Mouse (Mus musculus) MEL (cell line): ENCODE results near the gene AC124502.3.

ENCODE experiments used
- BHLHE40 ChIP-seq: IDR thresholded peaks from 2 replicates; pipeline ENCODE4 v1.6.1; 2012; ENCODE audit warnings: low read depth, mild to moderate bottlenecking, inconsistent platforms, low read length, improper control_type of control experiment, borderline replicate concordance
- CTCF ChIP-seq, 3 experiments: IDR thresholded peaks in 2 of 3; conservative IDR thresholded peaks in 1 of 3; 2 replicates each; pipeline ENCODE4 v1.5.1; 2011 to 2012; ENCODE audit warnings: low read length in 3 of 3, low read depth in 2 of 3, mild to moderate bottlenecking in 2 of 3, improper control_type of control experiment in 1 of 3, inconsistent platforms in 1 of 3, mixed read lengths in 1 of 3, moderate library complexity in 1 of 3; ENCODE audit not compliant: control insufficient read depth in 1 of 3, insufficient read depth in 1 of 3, poor library complexity in 1 of 3, severe bottlenecking in 1 of 3
- E2F4 ChIP-seq: IDR thresholded peaks from 2 replicates; pipeline ENCODE4 v1.6.1; 2011; ENCODE audit warnings: low read depth, low read length, improper control_type of control experiment, borderline replicate concordance
- GABPA ChIP-seq: IDR thresholded peaks from 2 replicates; pipeline ENCODE4 v1.6.1; 2012; ENCODE audit warnings: low read depth, mild to moderate bottlenecking, inconsistent platforms, low read length, improper control_type of control experiment, moderate library complexity
- GATA1 ChIP-seq: IDR thresholded peaks from 2 replicates; pipeline ENCODE4 v1.6.1; 2011; ENCODE audit warnings: low read depth, low read length, improper control_type of control experiment
- MAFK ChIP-seq: IDR thresholded peaks from 2 replicates; pipeline ENCODE4 v1.6.1; 2011; ENCODE audit warnings: low read depth, mild to moderate bottlenecking, low read length, improper control_type of control experiment, borderline replicate concordance
- MAX ChIP-seq: IDR thresholded peaks from 2 replicates; pipeline ENCODE4 v1.6.1; 2011; ENCODE audit warnings: low read length, improper control_type of control experiment
- MAZ ChIP-seq: IDR thresholded peaks from 2 replicates; pipeline ENCODE4 v1.6.1; 2012; ENCODE audit warnings: low read depth, mild to moderate bottlenecking, inconsistent platforms, low read length, improper control_type of control experiment
- MXI1 ChIP-seq: IDR thresholded peaks from 2 replicates; pipeline ENCODE4 v1.6.1; 2011; ENCODE audit warnings: mild to moderate bottlenecking, low read depth, low read length, improper control_type of control experiment
- NELFE ChIP-seq: IDR thresholded peaks from 2 replicates; pipeline ENCODE4 v1.6.1; 2011; ENCODE audit warnings: low read depth, low read length, improper control_type of control experiment
- POLR2A ChIP-seq, 2 experiments: IDR thresholded peaks; 2 replicates each; pipeline ENCODE4 v1.6.1; 2011 to 2012; ENCODE audit warnings: low read length in 2 of 2, mild to moderate bottlenecking in 2 of 2, control low read depth in 1 of 2, improper control_type of control experiment in 1 of 2, low read depth in 1 of 2, moderate library complexity in 1 of 2; ENCODE audit not compliant: control insufficient read depth in 1 of 2, insufficient read depth in 1 of 2, poor library complexity in 1 of 2
- POLR2AphosphoS2 ChIP-seq: IDR thresholded peaks from 2 replicates; pipeline ENCODE4 v1.6.1; 2011; ENCODE audit warnings: low read length, improper control_type of control experiment
- RCOR1 ChIP-seq: IDR thresholded peaks from 2 replicates; pipeline ENCODE4 v1.6.1; 2012; ENCODE audit warnings: low read depth, mild to moderate bottlenecking, inconsistent platforms, low read length, improper control_type of control experiment
- TCF12 ChIP-seq: IDR thresholded peaks from 2 replicates; pipeline ENCODE4 v1.6.1; 2014; ENCODE audit warnings: low read depth, mild to moderate bottlenecking, inconsistent platforms, low read length, improper control_type of control experiment, moderate library complexity

GRCm38 (mm10) chr19:5041588-5041987, 2.9 kb downstream of the AC124502.3 start:
- TF ChIP-seq POLR2A (IDR thresholded peaks at IDR 0.05; ENCODE audit: control insufficient read depth in 1 of 2, insufficient read depth in 1 of 2, low read depth in 1 of 2, low read length in 2 of 2, poor library complexity in 1 of 2) (no peak), BHLHE40 (no peak), CTCF (IDR thresholded peaks at IDR 0.05 in 2 of 3, conservative IDR thresholded peaks at IDR 0.05 in 1 of 3; ENCODE audit: control insufficient read depth in 1 of 3, insufficient read depth in 1 of 3, low read depth in 2 of 3, low read length in 3 of 3, poor library complexity in 1 of 3, severe bottlenecking in 1 of 3) (no peak), MAFK (no peak), RCOR1 (no peak), E2F4 (no peak), GATA1 (no peak), MXI1 (no peak), POLR2AphosphoS2 (no peak), MAX (no peak), MAZ (no peak), NELFE (no peak), GABPA (no peak), TCF12 (no peak)
